Mouse (Mus musculus): Measurements from ENCODE around the gene Etnk2. TPM values are rescaled to one million over a fixed set of nuclear protein-coding genes. Genes with fewer than 3 reads are reported as not detected.

Etnk2 gene
- polyA plus RNA-seq, 1 experiment = 3.3 TPM

DNA sequence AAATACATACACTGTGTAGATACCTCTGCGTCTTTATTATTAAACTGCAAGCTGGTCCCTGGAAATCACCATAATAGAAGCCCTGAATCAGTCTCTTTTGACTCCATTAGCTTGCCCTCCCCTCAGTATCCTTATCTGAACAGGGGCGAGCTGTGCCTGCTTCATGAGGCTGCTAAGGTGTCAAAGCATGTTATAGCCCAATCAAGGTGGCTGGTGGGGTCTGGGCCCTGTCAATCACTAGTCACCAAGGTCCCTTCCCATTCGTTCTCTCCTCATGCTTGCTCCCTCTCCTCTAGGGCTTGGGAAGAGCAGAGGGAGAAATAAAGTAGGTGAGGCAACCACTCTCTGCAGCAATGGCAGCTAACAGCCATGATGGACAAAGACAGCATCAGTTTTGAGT, 16.1 kb upstream of the Etnk2 start:
- Histone ChIP-seq H3K4me1 (ENCODE audit: control insufficient read depth, insufficient read depth, low read length) (no peaks in the 10 kb centered on the region), H3K27ac (ENCODE audit: insufficient read depth, low read length) (no peak overlapping the region), H3K27me3 (ENCODE audit: control insufficient read depth, insufficient read depth, low read length, poor library complexity, severe bottlenecking) (no peaks in the 10 kb centered on the region), H3K9me3 (replicated peaks; ENCODE audit: control insufficient read depth, insufficient read depth, low read length, poor library complexity, severe bottlenecking) (no peaks in the 10 kb centered on the region), H3K9ac (ENCODE audit: low read depth, poor library complexity, severe bottlenecking) (no peak overlapping the region), H3K4me3 (ENCODE audit: low read depth, low read length) (no peak overlapping the region), H3K36me3 (ENCODE audit: control insufficient read depth, insufficient read depth, low read length, poor library complexity, severe bottlenecking) (no peaks in the 10 kb centered on the region)
- TF ChIP-seq EP300 (IDR thresholded peaks at IDR 0.05; ENCODE audit: insufficient read depth, low read depth, low read length) (no peak), CTCF (IDR thresholded peaks at IDR 0.05; ENCODE audit: low read depth, low read length) (no peak), POLR2A (IDR thresholded peaks at IDR 0.05; ENCODE audit: insufficient read depth, low read length) (no peak)

DNA sequence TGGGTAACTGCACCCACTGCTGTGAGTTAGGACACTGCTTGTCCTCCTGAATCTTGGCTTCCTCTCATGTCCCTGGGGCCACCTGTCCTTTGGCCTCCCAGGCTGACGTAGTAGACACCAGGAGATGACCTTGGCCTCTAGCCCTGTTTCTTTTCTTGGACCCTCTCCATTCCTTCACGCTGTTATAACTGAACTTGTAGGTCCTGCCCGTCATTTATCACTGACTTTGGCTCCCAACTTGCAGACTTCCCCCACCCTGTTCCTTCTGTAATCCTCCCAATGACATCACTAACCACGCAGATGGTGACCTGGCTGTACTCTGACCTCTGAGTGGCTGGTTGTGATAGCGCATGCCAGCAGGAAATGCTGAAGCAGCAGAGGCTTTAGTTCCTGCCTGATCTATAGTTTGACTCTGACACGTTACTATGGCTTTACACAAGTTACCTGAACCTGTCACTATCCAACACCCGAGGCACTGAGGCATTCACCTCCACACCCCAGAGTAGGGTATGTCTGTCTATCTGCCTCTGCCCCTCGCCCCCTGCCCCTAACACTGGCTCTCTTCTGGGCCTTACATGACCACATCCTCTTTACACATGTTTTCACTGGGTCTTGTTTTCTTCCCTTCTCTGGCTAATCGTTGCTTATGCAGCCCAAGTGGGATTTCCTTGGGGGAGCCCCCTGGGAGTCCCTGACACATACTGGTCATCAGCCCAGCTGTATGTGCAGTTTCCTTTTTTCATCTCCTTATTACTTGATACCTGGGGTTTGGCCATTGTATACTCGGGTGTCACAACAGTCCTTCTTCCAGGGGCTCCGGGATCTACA, 15.5 kb upstream of the Etnk2 start:
- H3K9me3 ChIP-seq (replicated peaks; ENCODE audit: control insufficient read depth, insufficient read depth, low read length, poor library complexity, severe bottlenecking) = no peaks in the 10 kb centered on the region
- no peak overlapping the region for H3K9ac ChIP-seq (ENCODE audit: low read depth, poor library complexity, severe bottlenecking)
- no peaks in the 10 kb centered on the region for H3K36me3 ChIP-seq (ENCODE audit: control insufficient read depth, insufficient read depth, low read length, poor library complexity, severe bottlenecking)
- H3K4me3 ChIP-seq (ENCODE audit: low read depth, low read length) = no peak overlapping the region
- H3K27ac ChIP-seq (ENCODE audit: insufficient read depth, low read length) = no peak overlapping the region
- H3K4me1 ChIP-seq (ENCODE audit: control insufficient read depth, insufficient read depth, low read length) = no peaks in the 10 kb centered on the region
- TF ChIP-seq EP300 (IDR thresholded peaks at IDR 0.05; ENCODE audit: insufficient read depth, low read depth, low read length) (no peak), CTCF (IDR thresholded peaks at IDR 0.05; ENCODE audit: low read depth, low read length) (no peak), POLR2A (IDR thresholded peaks at IDR 0.05; ENCODE audit: insufficient read depth, low read length) (no peak)
- no peaks in the 10 kb centered on the region for H3K27me3 ChIP-seq (ENCODE audit: control insufficient read depth, insufficient read depth, low read length, poor library complexity, severe bottlenecking)

DNA sequence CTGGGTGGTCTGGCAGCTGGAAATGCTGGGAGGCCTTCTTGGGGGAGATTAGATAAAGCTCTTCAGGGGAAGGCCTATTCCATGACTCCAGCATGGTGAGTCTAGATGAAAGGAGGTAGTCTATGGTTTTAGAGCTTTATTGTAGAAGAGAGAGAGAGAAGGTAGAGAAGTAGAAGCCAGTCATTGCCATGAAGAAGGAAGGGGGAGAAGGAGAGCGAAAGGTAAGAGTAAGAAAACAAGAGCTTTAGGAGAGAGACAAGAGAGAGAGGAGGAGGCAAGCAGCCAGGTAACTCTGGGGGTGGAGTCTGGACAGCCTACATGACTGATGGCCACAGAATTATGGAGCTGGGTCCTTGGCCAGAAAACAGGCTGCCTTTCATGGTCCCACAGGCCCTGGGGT, 13.2 kb upstream of the Etnk2 start, which contains the start of gene Ren1:
Gene Ren1, plus strand, starts transcription at position 301 of the 400 bp plus-strand sequence.
- H3K9ac ChIP-seq (ENCODE audit: low read depth, poor library complexity, severe bottlenecking) = no peak within 1 kb of the TSS
- no peak within 1 kb of the TSS for H3K4me3 ChIP-seq (ENCODE audit: low read depth, low read length)
- H3K9me3 ChIP-seq (replicated peaks; ENCODE audit: control insufficient read depth, insufficient read depth, low read length, poor library complexity, severe bottlenecking) = no peaks in the 10 kb centered on the region
- no peak within 1 kb of the TSS for H3K27ac ChIP-seq (ENCODE audit: insufficient read depth, low read length)
- no peaks in the 10 kb centered on the region for H3K27me3 ChIP-seq (ENCODE audit: control insufficient read depth, insufficient read depth, low read length, poor library complexity, severe bottlenecking)
- no peak for TF ChIP-seq POLR2A (IDR thresholded peaks at IDR 0.05; ENCODE audit: insufficient read depth, low read length)
- no peak for TF ChIP-seq CTCF (IDR thresholded peaks at IDR 0.05; ENCODE audit: low read depth, low read length)
- H3K36me3 ChIP-seq (ENCODE audit: control insufficient read depth, insufficient read depth, low read length, poor library complexity, severe bottlenecking) = no peaks in the 10 kb centered on the region
- H3K4me1 ChIP-seq (ENCODE audit: control insufficient read depth, insufficient read depth, low read length) = no peaks in the 10 kb centered on the region

DNA sequence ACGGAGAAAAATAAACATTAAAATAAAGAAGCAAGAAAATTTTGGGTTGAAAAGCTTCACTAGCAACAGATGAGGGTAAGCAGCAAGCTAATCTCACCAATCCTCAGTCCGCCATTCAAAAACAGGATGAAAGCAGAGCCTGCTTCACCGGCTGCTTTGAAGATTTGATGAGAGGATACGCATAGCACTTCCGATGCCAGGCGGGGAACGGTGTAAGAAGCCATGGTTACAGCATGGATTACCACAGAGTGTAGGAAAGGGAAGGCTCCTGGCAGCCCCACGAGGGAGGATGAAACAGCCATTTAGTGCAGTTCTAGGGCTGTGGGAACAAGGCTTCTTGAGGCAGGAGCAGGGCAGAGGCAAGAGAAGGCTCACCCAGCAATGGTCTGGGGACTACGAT, 11.6 kb upstream of the Etnk2 start:
- no peak for TF ChIP-seq POLR2A (IDR thresholded peaks at IDR 0.05; ENCODE audit: insufficient read depth, low read length)
- TF ChIP-seq CTCF (IDR thresholded peaks at IDR 0.05; ENCODE audit: low read depth, low read length) = no peak
- no peak for TF ChIP-seq EP300 (IDR thresholded peaks at IDR 0.05; ENCODE audit: insufficient read depth, low read depth, low read length)
- Histone ChIP-seq H3K36me3 (ENCODE audit: control insufficient read depth, insufficient read depth, low read length, poor library complexity, severe bottlenecking) (no peaks in the 10 kb centered on the region), H3K27me3 (ENCODE audit: control insufficient read depth, insufficient read depth, low read length, poor library complexity, severe bottlenecking) (no peaks in the 10 kb centered on the region), H3K9ac (ENCODE audit: low read depth, poor library complexity, severe bottlenecking) (no peak overlapping the region), H3K4me1 (ENCODE audit: control insufficient read depth, insufficient read depth, low read length) (no peaks in the 10 kb centered on the region), H3K9me3 (replicated peaks; ENCODE audit: control insufficient read depth, insufficient read depth, low read length, poor library complexity, severe bottlenecking) (no peaks in the 10 kb centered on the region), H3K4me3 (ENCODE audit: low read depth, low read length) (no peak overlapping the region), H3K27ac (ENCODE audit: insufficient read depth, low read length) (no peak overlapping the region)

DNA sequence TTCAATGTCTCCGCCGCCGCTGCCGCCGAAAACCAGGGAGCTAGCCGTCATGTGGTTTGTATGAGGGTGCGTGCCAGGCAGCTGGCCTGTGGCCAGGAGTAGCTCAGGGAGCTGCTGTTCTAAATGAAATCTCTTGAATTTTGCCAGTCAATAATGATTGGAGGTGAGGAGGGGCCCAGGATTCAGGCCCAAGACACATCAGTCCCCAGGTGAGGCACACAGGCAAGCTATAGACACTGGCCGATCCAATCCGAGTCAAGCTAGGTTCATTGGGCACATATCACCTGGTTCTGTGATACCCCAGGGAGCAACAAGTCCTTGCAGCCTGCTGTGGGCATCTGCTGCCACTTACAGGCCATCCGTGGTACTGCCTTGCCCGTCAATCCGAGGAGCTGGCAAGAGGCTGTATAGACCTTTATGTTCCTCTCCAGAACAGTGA, 10.0 kb upstream of the Etnk2 start:
- H3K4me1 ChIP-seq (ENCODE audit: control insufficient read depth, insufficient read depth, low read length) = no peaks in the 10 kb centered on the region
- H3K27ac ChIP-seq (ENCODE audit: insufficient read depth, low read length) = no peak overlapping the region
- no peak overlapping the region for H3K9ac ChIP-seq (ENCODE audit: low read depth, poor library complexity, severe bottlenecking)
- TF ChIP-seq CTCF (IDR thresholded peaks at IDR 0.05; ENCODE audit: low read depth, low read length) (peak; percentile 97), EP300 (IDR thresholded peaks at IDR 0.05; ENCODE audit: insufficient read depth, low read depth, low read length) (no peak)
- no peaks in the 10 kb centered on the region for H3K9me3 ChIP-seq (replicated peaks; ENCODE audit: control insufficient read depth, insufficient read depth, low read length, poor library complexity, severe bottlenecking)
- no peak overlapping the region for H3K4me3 ChIP-seq (ENCODE audit: low read depth, low read length)
- no peaks in the 10 kb centered on the region for H3K36me3 ChIP-seq (ENCODE audit: control insufficient read depth, insufficient read depth, low read length, poor library complexity, severe bottlenecking)
- H3K27me3 ChIP-seq (ENCODE audit: control insufficient read depth, insufficient read depth, low read length, poor library complexity, severe bottlenecking) = no peaks in the 10 kb centered on the region

DNA sequence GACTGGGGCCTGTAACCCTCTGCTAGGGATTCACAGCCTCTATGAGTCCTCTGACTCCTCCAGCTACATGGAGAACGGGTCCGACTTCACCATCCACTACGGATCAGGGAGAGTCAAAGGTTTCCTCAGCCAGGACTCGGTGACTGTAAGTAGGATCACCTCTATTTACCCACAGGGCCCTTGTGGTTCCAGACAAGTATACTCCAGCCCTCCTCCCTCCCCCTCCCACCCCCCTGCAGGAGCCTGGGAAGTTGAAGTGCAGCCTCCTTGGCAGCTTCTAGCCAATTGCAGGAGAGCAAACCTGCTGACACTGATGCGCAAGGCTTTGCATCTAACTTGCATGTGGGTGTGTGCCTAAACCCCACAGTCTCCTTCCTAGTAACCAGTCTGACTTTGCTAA, 7.9 kb upstream of the Etnk2 start:
- Histone ChIP-seq H3K9ac (ENCODE audit: low read depth, poor library complexity, severe bottlenecking) (no peak overlapping the region), H3K36me3 (ENCODE audit: control insufficient read depth, insufficient read depth, low read length, poor library complexity, severe bottlenecking) (no peaks in the 10 kb centered on the region), H3K9me3 (replicated peaks; ENCODE audit: control insufficient read depth, insufficient read depth, low read length, poor library complexity, severe bottlenecking) (no peaks in the 10 kb centered on the region), H3K27ac (ENCODE audit: insufficient read depth, low read length) (no peak overlapping the region), H3K4me1 (ENCODE audit: control insufficient read depth, insufficient read depth, low read length) (no peaks in the 10 kb centered on the region), H3K27me3 (ENCODE audit: control insufficient read depth, insufficient read depth, low read length, poor library complexity, severe bottlenecking) (no peaks in the 10 kb centered on the region), H3K4me3 (ENCODE audit: low read depth, low read length) (no peak overlapping the region)
- no peak for TF ChIP-seq CTCF (IDR thresholded peaks at IDR 0.05; ENCODE audit: low read depth, low read length)
- TF ChIP-seq POLR2A (IDR thresholded peaks at IDR 0.05; ENCODE audit: insufficient read depth, low read length) = no peak
- no peak for TF ChIP-seq EP300 (IDR thresholded peaks at IDR 0.05; ENCODE audit: insufficient read depth, low read depth, low read length)
